Mouse (Mus musculus): ENCODE measurements at regions not wholly inside any gene's neighbourhood (a gene's known extent, or its start where the extent isn't known, plus 50 kb on each side); places are given as distances from the start of the nearest gene placed in this dataset.

DNA sequence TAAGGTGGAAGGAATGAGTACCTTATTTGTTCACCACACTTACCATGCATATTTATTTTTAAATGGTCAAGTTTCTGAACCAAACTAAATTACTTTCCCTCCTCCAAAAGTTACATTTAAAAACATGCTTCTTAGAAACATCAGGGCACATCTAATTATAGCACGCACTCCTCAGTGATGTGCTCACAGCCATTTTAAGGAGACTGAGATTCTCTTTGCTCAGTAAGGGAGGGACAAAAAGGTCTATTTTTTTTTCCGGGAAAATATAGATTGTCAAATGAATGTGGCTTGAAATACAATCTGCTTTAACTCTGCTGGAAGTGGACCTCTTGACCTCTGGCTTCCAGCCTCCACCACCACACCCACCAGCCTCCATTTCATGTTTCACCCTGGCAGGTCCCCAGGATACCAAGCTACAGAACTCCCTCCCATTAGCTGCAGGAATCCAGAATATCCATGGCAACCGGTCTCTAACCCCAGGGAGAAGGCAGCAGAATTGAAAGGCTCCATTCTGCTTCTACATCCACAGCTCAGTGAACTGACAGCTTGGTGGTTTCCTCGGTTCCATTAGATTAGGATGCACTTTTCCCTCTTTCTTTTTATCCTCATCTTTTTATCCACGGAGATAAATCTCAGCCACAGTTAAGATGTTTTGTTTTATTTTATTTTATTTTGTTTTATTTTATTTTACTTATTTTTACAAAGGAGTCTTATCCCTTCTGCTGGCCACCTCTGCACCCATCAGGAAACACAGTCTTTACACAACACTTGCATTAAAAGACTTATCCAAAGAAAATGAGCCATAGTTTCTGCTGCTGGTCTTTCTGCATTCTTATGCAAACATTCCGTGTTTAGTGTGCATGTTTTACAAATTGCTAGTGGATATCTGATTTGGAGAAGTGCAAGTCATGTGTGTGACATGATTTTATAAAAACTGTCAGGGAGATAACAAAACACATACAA lies 152.2 kb upstream of the Prr30 start:
- Histone ChIP-seq H3K4me3 (replicated peaks; ENCODE audit: extremely low read depth, low read depth, low read length) (no peak overlapping the region), H3K4me1 (ENCODE audit: control insufficient read depth, insufficient read depth, low read length) (no peaks in the 10 kb centered on the region)
- no peak for TF ChIP-seq POLR2A (IDR thresholded peaks at IDR 0.05; ENCODE audit: borderline replicate concordance, extremely low read depth, low read depth, low read length)
- WGBS = 43% methylated on average over 6 of the region's 6 CpGs
- DNase-seq = no peak

DNA sequence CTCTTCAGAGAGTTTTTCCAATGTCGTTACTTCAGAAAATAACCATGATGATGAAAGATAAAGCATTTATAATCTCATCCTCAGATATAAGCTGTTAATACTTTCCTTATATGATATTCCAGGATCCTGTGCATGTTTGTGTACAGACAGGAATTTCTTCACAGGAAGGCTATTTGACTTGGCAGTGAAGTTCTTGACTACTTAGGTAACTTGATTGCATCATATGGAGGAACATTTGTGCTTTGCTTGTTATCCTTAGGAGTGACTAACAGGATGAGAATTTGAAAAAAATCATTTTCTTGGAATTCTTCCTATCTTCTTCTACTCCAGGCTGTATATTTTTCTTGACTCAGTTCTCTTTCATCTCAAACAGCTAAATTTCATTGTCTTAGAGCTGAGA lies 140.2 kb upstream of the Prr30 start:
- TF ChIP-seq POLR2A (IDR thresholded peaks at IDR 0.05; ENCODE audit: borderline replicate concordance, extremely low read depth, low read depth, low read length) (no peak), CTCF (IDR thresholded peaks at IDR 0.05; ENCODE audit: insufficient read depth, low read length) (no peak)
- no peak for DNase-seq
- no peaks in the 10 kb centered on the region for H3K4me1 ChIP-seq (ENCODE audit: control insufficient read depth, insufficient read depth, low read length)
- WGBS = 86% methylated on average over 1 of the region's 1 CpGs
- no peak overlapping the region for H3K4me3 ChIP-seq (replicated peaks; ENCODE audit: extremely low read depth, low read depth, low read length)

DNA sequence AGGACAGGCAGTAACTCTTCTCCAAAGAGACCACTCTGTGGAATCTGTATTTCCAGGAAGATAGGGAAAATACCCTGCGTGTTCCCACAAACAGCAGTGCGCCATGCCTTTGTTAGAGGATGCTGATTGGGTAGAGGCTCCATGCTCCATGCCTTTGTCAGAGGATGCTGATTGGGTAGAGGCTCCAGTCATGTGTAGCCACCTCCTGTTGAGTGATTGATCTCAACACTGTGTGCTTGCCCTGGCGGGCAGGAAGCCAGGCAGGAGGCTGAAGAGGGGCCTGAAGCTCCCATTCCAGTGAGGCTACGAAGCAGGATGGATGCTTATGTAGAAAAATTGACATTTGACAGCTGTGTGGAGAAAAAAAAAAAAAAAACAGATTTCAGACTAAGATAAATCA lies 131.9 kb upstream of the Prr30 start:
- TF ChIP-seq CTCF (IDR thresholded peaks at IDR 0.05; ENCODE audit: insufficient read depth, low read length) (no peak), POLR2A (IDR thresholded peaks at IDR 0.05; ENCODE audit: borderline replicate concordance, extremely low read depth, low read depth, low read length) (no peak)
- WGBS = 59% methylated on average over 4 of the region's 4 CpGs

DNA sequence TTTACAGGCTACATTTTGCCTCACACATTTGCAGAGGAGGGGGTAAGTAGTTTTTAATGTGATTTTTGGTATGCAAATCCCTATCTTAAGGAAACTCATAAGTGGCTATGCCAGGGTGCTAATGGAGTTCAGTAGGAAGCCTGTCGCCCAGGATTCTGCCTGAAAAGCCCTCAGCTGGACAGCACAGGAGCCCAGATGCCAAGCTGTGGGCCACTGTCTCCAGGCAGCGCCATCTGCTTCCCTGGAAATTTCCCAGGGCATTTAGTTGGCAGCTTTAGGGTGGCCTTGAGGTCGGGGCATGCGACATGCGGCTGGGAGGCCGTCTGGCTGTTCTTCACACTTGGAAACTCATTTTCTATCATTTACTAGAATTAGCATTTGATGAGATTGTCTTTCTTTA lies 127.3 kb upstream of the Prr30 start:
- no peak for TF ChIP-seq POLR2A (IDR thresholded peaks at IDR 0.05; ENCODE audit: borderline replicate concordance, extremely low read depth, low read depth, low read length)
- no peak for TF ChIP-seq CTCF (IDR thresholded peaks at IDR 0.05; ENCODE audit: insufficient read depth, low read length)
- WGBS = 77% methylated on average over 6 of the region's 6 CpGs
- no peak for DNase-seq
- H3K4me3 ChIP-seq (replicated peaks; ENCODE audit: extremely low read depth, low read depth, low read length) = no peak overlapping the region
- no peaks in the 10 kb centered on the region for H3K4me1 ChIP-seq (ENCODE audit: control insufficient read depth, insufficient read depth, low read length)

More for the DNA sequence above, 131.9 kb upstream of the Prr30 start:
- Histone ChIP-seq H3K4me3 (replicated peaks; ENCODE audit: extremely low read depth, low read depth, low read length) (no peak overlapping the region), H3K4me1 (ENCODE audit: control insufficient read depth, insufficient read depth, low read length) (no peaks in the 10 kb centered on the region)
- DNase-seq = no peak

DNA sequence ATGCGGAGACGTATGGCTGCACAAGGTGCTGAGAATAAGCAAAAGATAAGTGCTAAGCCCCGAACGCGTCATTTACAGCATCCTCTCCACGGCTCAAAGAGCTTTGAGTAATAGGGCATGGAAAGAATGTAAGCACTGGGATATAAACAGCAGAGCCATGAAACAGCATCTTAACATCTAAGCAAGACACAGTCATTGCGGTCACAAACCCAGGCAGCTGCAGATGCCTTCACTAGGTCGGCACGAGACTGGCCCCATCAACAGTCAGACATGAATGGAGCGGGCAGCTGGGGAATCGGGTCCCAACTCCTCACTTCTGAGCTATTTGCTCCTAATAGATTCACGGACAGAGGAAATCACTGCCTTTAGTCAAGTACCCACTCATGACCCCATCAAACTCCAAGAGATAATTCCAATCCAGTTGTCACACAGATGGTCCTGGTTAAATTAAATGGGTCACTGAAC lies 126.4 kb upstream of the Prr30 start:
- 46% methylated on average over 12 of the region's 12 CpGs for WGBS
- TF ChIP-seq POLR2A (IDR thresholded peaks at IDR 0.05; ENCODE audit: borderline replicate concordance, extremely low read depth, low read depth, low read length) = no peak

DNA sequence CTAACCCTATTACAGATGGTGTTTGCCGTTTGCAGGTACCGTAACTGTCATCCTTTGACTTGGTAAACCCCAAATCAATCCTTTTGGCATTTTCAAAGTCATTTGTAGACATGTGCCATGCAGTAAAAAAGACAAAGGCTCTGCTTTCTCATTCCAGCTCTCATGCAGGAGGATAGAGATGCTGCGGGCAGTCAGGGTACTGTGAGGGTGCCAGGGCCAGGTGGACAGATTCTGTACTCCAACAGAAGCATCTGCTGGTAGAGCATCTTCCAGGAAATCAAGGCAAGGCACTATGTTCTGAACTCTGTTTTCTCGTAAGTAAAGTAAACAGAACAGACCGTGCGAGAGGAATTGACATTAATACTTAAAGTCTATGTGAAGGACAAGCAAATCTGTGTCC lies 123.2 kb upstream of the Prr30 start:
- DNase-seq = no peak
- H3K4me3 ChIP-seq (replicated peaks; ENCODE audit: extremely low read depth, low read depth, low read length) = no peak overlapping the region
- WGBS = 85% methylated on average over 6 of the region's 6 CpGs
- TF ChIP-seq POLR2A (IDR thresholded peaks at IDR 0.05; ENCODE audit: borderline replicate concordance, extremely low read depth, low read depth, low read length) = no peak
- TF ChIP-seq CTCF (IDR thresholded peaks at IDR 0.05; ENCODE audit: insufficient read depth, low read length) = no peak
- no peaks in the 10 kb centered on the region for H3K4me1 ChIP-seq (ENCODE audit: control insufficient read depth, insufficient read depth, low read length)

More for the DNA sequence above, 126.4 kb upstream of the Prr30 start:
- Histone ChIP-seq H3K4me1 (ENCODE audit: control insufficient read depth, insufficient read depth, low read length) (no peaks in the 10 kb centered on the region), H3K4me3 (replicated peaks; ENCODE audit: extremely low read depth, low read depth, low read length) (no peak overlapping the region)
- no peak for DNase-seq

DNA sequence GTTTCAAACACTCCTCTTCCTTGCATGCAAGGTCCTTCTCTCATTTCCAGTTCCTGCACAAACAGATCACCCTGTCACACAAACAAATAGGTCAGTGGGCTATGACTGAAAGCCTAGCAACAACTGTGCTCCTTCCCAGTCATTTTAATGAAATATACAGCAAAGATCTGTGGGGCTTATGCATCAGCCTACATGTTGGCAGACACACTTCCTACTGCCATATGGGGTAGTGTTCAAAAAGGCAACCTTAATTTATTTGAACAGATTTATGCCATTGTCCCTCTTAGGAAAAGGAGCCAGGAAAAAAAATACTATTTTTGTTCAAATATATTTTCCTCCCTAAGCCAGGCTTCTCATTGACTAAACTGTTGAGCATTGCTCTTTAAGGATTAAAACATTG lies 107.8 kb upstream of the Prr30 start:
- DNase-seq = no peak
- no peak for TF ChIP-seq POLR2A (IDR thresholded peaks at IDR 0.05; ENCODE audit: borderline replicate concordance, extremely low read depth, low read depth, low read length)
- no peak for TF ChIP-seq CTCF (IDR thresholded peaks at IDR 0.05; ENCODE audit: insufficient read depth, low read length)

DNA sequence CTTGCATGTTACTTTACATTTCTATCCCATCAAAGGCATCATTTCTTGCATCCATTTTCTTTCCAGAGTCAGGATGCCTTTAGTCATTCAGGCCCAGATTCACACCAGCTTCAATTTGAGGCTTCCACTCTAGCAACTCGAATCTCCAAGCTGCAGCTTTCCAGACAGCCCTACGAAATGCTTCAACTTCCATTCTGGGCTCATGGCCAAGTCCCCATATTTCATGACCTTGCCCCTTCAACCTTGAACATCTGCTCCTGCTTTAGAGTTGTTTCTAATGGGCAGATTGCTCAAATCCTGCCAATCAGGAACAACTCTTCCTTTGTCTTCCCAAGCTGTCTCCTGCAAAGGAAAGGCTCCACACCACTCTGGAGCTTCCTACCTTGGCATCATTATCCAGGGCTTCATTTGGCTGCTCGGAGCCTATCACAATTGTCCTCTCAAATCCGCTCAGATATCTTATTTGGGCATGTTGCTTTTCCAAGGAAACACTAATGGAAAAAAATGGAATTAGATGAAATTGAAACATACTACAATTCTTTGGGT lies 104.4 kb upstream of the Prr30 start:
- no peak for DNase-seq
- 54% methylated on average over 4 of the region's 4 CpGs for WGBS
- no peak for TF ChIP-seq POLR2A (IDR thresholded peaks at IDR 0.05; ENCODE audit: borderline replicate concordance, extremely low read depth, low read depth, low read length)
- TF ChIP-seq CTCF (IDR thresholded peaks at IDR 0.05; ENCODE audit: insufficient read depth, low read length) = no peak
- Histone ChIP-seq H3K4me1 (ENCODE audit: control insufficient read depth, insufficient read depth, low read length) (no peaks in the 10 kb centered on the region), H3K4me3 (replicated peaks; ENCODE audit: extremely low read depth, low read depth, low read length) (no peak overlapping the region)

More for the DNA sequence above, 107.8 kb upstream of the Prr30 start:
- no peak overlapping the region for H3K4me3 ChIP-seq (replicated peaks; ENCODE audit: extremely low read depth, low read depth, low read length)
- no peaks in the 10 kb centered on the region for H3K4me1 ChIP-seq (ENCODE audit: control insufficient read depth, insufficient read depth, low read length)

DNA sequence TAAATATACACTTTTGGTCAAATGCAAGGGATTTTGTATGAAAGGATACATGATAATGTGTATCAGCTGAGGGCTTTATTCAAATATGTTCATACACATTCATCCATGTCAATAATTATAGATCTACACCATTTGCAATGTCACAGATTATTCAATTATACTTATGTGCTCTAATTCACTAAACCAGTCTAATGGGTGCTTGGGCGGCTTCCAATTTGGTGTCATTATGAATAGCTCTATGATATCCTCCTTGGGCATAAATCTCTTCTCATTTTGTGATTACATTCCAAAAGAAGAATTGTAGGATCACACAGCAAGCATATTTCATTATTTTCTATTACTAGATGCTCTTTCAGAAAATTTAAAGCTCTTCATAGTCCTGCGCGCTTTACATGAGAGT lies 97.7 kb upstream of the Prr30 start:
- Histone ChIP-seq H3K4me1 (ENCODE audit: control insufficient read depth, insufficient read depth, low read length) (no peaks in the 10 kb centered on the region), H3K4me3 (replicated peaks; ENCODE audit: extremely low read depth, low read depth, low read length) (no peak overlapping the region)
- DNase-seq = no peak
- TF ChIP-seq CTCF (IDR thresholded peaks at IDR 0.05; ENCODE audit: insufficient read depth, low read length) (no peak), POLR2A (IDR thresholded peaks at IDR 0.05; ENCODE audit: borderline replicate concordance, extremely low read depth, low read depth, low read length) (no peak)
- 98% methylated on average over 3 of the region's 3 CpGs for WGBS

DNA sequence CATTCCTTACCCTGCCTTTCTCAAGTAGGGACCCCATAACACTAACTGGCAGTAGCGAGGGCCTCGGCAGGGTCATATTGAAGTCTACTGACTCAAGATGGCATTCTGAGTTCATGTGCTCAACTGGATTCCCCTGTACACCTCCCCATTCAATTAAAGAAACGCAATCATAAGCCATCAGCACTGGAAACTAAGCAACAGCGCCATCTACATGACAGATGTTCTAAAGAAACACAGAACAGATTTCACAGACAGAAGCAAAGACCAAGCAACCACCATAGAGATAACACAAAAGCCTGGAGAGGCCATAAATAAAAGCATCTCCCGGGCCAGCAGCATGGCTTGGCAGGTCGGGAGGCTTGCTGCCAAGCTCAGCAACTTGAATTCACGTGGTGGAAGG lies 94.6 kb upstream of the Prr30 start:
- 24% methylated on average over 7 of the region's 7 CpGs for WGBS
- Histone ChIP-seq H3K4me3 (replicated peaks; ENCODE audit: extremely low read depth, low read depth, low read length) (no peak overlapping the region), H3K4me1 (ENCODE audit: control insufficient read depth, insufficient read depth, low read length) (no peaks in the 10 kb centered on the region)
- no peak for TF ChIP-seq CTCF (IDR thresholded peaks at IDR 0.05; ENCODE audit: insufficient read depth, low read length)
- TF ChIP-seq POLR2A (IDR thresholded peaks at IDR 0.05; ENCODE audit: borderline replicate concordance, extremely low read depth, low read depth, low read length) = no peak
- no peak for DNase-seq
